ENCODE assay signal across 31 mouse cellular contexts in genomic region chr5:15874065-15874464, GRCm38 (mm10).
"Had no signal": no experiment of that assay in that cellular context is flagged by ENCODE, and none has a peak within 500 bp of the region (broad histone marks: within the 10 kb centered on the region; RNA-seq: fewer than 3 reads in every experiment).

No protein-coding gene starts in this region.

- H3K27me3 ChIP-seq: limb, embryonic 12.5 days; limb, embryonic 13.5 days; limb, embryonic 15.5 days; liver, embryonic 12.5 days; liver, embryonic 13.5 days; liver, embryonic 15.5 days; lung, embryonic 15.5 days; megakaryocyte, embryonic 14.5 days; midbrain, embryonic 15.5 days had no signal

- H3K9me3 ChIP-seq: limb, embryonic 10.5 days; limb, embryonic 12.5 days; limb, embryonic 13.5 days; limb, embryonic 15.5 days; liver, embryonic 12.5 days; liver, embryonic 13.5 days; liver, embryonic 15.5 days; lung, embryonic 15.5 days; midbrain, embryonic 10.5 days; midbrain, embryonic 12.5 days; midbrain, embryonic 13.5 days; midbrain, embryonic 15.5 days had no signal

- ATAC-seq: liver, embryonic 12.5 days; liver, postnatal 0 days; lung, postnatal 0 days; midbrain, embryonic 13.5 days; midbrain, embryonic 15.5 days; midbrain, embryonic 16.5 days had no signal

- H3K4me2 ChIP-seq: limb, embryonic 12.5 days; limb, embryonic 13.5 days; limb, embryonic 15.5 days; liver, embryonic 11.5 days; liver, embryonic 12.5 days; liver, embryonic 13.5 days; liver, embryonic 15.5 days; lung, embryonic 14.5 days; lung, embryonic 15.5 days; midbrain, embryonic 11.5 days; midbrain, embryonic 12.5 days; midbrain, embryonic 13.5 days; midbrain, embryonic 15.5 days had no signal

- H3K9ac ChIP-seq: limb, embryonic 12.5 days; limb, embryonic 13.5 days; limb, embryonic 15.5 days; liver, embryonic 12.5 days; liver, embryonic 13.5 days; liver, embryonic 14.5 days; liver, embryonic 15.5 days; liver, postnatal 0 days; lung, embryonic 14.5 days; lung, embryonic 15.5 days; midbrain, embryonic 12.5 days; midbrain, embryonic 13.5 days; midbrain, embryonic 15.5 days had no signal

- H3K36me3 ChIP-seq: limb, embryonic 10.5 days; limb, embryonic 12.5 days; limb, embryonic 13.5 days; limb, embryonic 15.5 days; liver, embryonic 12.5 days; liver, embryonic 13.5 days; liver, embryonic 15.5 days; lung, embryonic 15.5 days; midbrain, embryonic 10.5 days; midbrain, embryonic 12.5 days; midbrain, embryonic 13.5 days; midbrain, embryonic 15.5 days had no signal

- H3K27ac ChIP-seq: limb, embryonic 10.5 days; limb, embryonic 12.5 days; limb, embryonic 13.5 days; limb, embryonic 15.5 days; liver, embryonic 12.5 days; liver, embryonic 13.5 days; liver, embryonic 14.5 days; liver, embryonic 15.5 days; lung, embryonic 15.5 days; macrophage; midbrain, embryonic 10.5 days; midbrain, embryonic 12.5 days; midbrain, embryonic 13.5 days; midbrain, embryonic 15.5 days had no signal

- H3K4me3 ChIP-seq: limb, embryonic 10.5 days; limb, embryonic 12.5 days; limb, embryonic 13.5 days; limb, embryonic 15.5 days; liver, embryonic 12.5 days; liver, embryonic 13.5 days; liver, embryonic 15.5 days; lung, embryonic 15.5 days; megakaryocyte, embryonic 14.5 days; midbrain, embryonic 10.5 days; midbrain, embryonic 12.5 days; midbrain, embryonic 13.5 days; midbrain, embryonic 15.5 days; myocyte had no signal

- DNase-seq: left cerebral cortex, postnatal 4 days; liver; liver, embryonic 13.5 days; liver, postnatal 0 days; lung, adult 18-20 months; lung, adult 2 months; lung, embryonic 14.5 days; lung, postnatal 10 days; lung, postnatal 14 days; lung, postnatal 36 days; lung, postnatal 4 days; midbrain, embryonic 14.5 days had no signal

- H3K4me1 ChIP-seq: limb, embryonic 12.5 days; limb, embryonic 13.5 days; limb, embryonic 15.5 days; liver, embryonic 12.5 days; liver, embryonic 13.5 days; liver, embryonic 15.5 days; lung, embryonic 15.5 days; megakaryocyte, embryonic 14.5 days; midbrain, embryonic 13.5 days; midbrain, embryonic 15.5 days had no signal
